ENCODE assay signal across 24 mouse cellular contexts in the genomic region with DNA sequence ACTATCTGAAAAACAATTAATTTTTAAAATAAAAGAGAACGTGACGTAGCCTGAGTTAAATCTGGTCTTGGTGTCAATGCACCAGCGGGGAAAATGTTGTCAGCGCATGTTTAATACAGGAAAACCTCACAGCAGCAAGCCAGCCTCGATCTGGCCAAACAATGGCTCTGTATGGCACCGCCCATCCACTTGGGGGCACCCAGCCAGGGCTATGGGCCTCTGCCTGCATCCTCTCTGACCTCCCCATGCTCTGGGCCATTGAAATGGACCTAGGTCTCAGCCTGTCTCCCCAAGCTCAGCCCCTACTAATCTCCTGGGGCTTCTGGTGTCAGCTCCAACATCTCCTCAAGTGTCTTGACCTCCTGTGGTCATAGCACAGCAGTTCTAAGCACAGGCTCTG. TPM values are rescaled to one million over a fixed set of nuclear protein-coding genes. Genes with fewer than 3 reads are reported as not detected.
A peak's percentile ranks its signal among the peaks of the same experiment; 100 is the strongest.
DNase-seq lines count a peak whose midpoint lies in the region; ATAC-seq and TF ChIP-seq lines count a peak whose summit lies in the region.
"Had no signal": no experiment of that assay in that cellular context is flagged by ENCODE, and none has a peak within 500 bp of the region (broad histone marks: within the 10 kb centered on the region; RNA-seq: fewer than 3 reads in every experiment).

No protein-coding gene starts in this region.

- 0 out of 2 replicates have a peak, but pooled peaks cover 8% of the 10 kb centered on the region for H3K4me1 ChIP-seq in intestine, postnatal 0 days (replicated peaks; ENCODE audit: control insufficient read depth, insufficient read depth, low read length)
- peaks cover 29% of the 10 kb centered on the region for H3K4me1 ChIP-seq in intestine, embryonic 15.5 days (replicated peaks)
- H3K4me1 ChIP-seq in lung, postnatal 0 days (ENCODE audit: insufficient read depth, low read depth, low read length), result peaks cover 8% of the 10 kb centered on the region
- H3K4me1 ChIP-seq: liver, embryonic 15.5 days had no signal

- H3K4me2 ChIP-seq in intestine, postnatal 0 days (replicated peaks; ENCODE audit: low read depth), result no peak overlapping the region
- H3K4me2 ChIP-seq in intestine, embryonic 15.5 days (replicated peaks), result no peak overlapping the region
- H3K4me2 ChIP-seq in lung, postnatal 0 days (replicated peaks; ENCODE audit: low read depth, low read length), result no peak overlapping the region
- H3K4me2 ChIP-seq: hindbrain, embryonic 15.5 days; limb, embryonic 12.5 days; liver, embryonic 15.5 days; neural tube, embryonic 15.5 days had no signal

- no peak for ATAC-seq in intestine, postnatal 0 days
- no peak for ATAC-seq in intestine, embryonic 15.5 days
- ATAC-seq in lung, postnatal 0 days, result peak; percentile 16; the same call in 1 of the 2 replicates
- ATAC-seq: midbrain, embryonic 16.5 days had no signal

- no peak overlapping the region for H3K27ac ChIP-seq in intestine, postnatal 0 days (ENCODE audit: low read depth, low read length)
- no peak overlapping the region for H3K27ac ChIP-seq in intestine, embryonic 15.5 days
- H3K27ac ChIP-seq in layer of hippocampus, adult 2 months, result peak overlapping the region; percentile 65
- no peak overlapping the region for H3K27ac ChIP-seq in lung, postnatal 0 days (ENCODE audit: low read length)
- H3K27ac ChIP-seq: limb, embryonic 12.5 days; liver, embryonic 15.5 days; neural tube, embryonic 15.5 days had no signal

- no peak for DNase-seq in layer of hippocampus, adult 2 months (ENCODE audit: low spot score in 2 of 2)
- no peak for DNase-seq in layer of hippocampus, postnatal 36 days
- DNase-seq in lung, postnatal 0 days (ENCODE audit: low spot score), result no peak
- peak; percentile 75 for DNase-seq in lung, postnatal 10 days
- no peak for DNase-seq in cerebellum, adult 11 months
- DNase-seq: cerebellum, adult 8-10 months; right cerebral cortex, postnatal 25 days; thymus, adult 18-20 months; thymus, postnatal 4 days had no signal

- no peaks in the 10 kb centered on the region for H3K9me3 ChIP-seq in intestine, postnatal 0 days (ENCODE audit: control insufficient read depth)
- H3K9me3 ChIP-seq in intestine, embryonic 15.5 days, result no peaks in the 10 kb centered on the region
- H3K9me3 ChIP-seq in lung, postnatal 0 days (ENCODE audit: low read length), result no peaks in the 10 kb centered on the region
- H3K9me3 ChIP-seq: forebrain, embryonic 10.5 days; hindbrain, embryonic 15.5 days; limb, embryonic 12.5 days; liver, embryonic 15.5 days; neural tube, embryonic 15.5 days had no signal

- H3K9ac ChIP-seq in intestine, postnatal 0 days (ENCODE audit: low read depth, low read length), result no peak overlapping the region
- no peak overlapping the region for H3K9ac ChIP-seq in intestine, embryonic 15.5 days
- no peak overlapping the region for H3K9ac ChIP-seq in lung, postnatal 0 days (replicated peaks; ENCODE audit: low read depth)
- H3K9ac ChIP-seq: hindbrain, embryonic 15.5 days; liver, embryonic 15.5 days; neural tube, embryonic 15.5 days had no signal

- WGBS in intestine, postnatal 0 days, result 71% methylated on average over 6 of the region's 6 CpGs
- 78% methylated on average over 6 of the region's 6 CpGs for WGBS in intestine, embryonic 15.5 days
- WGBS in lung, postnatal 0 days, result 69% methylated on average over 6 of the region's 6 CpGs

- H3K36me3 ChIP-seq in intestine, postnatal 0 days (ENCODE audit: control insufficient read depth, insufficient read depth), result no peaks in the 10 kb centered on the region
- no peaks in the 10 kb centered on the region for H3K36me3 ChIP-seq in intestine, embryonic 15.5 days
- H3K36me3 ChIP-seq in lung, postnatal 0 days (ENCODE audit: insufficient read depth, low read length), result no peaks in the 10 kb centered on the region
- H3K36me3 ChIP-seq: forebrain, embryonic 10.5 days; hindbrain, embryonic 15.5 days; limb, embryonic 12.5 days; liver, embryonic 15.5 days; neural tube, embryonic 15.5 days had no signal

- TF ChIP-seq CTCF in intestine, postnatal 0 days (IDR thresholded peaks at IDR 0.05; ENCODE audit: low read depth), result 0 out of 2 replicates have a peak, but pooled peaks have one; percentile 2
- no peak for TF ChIP-seq CTCF in layer of hippocampus, adult 2 months (conservative IDR thresholded peaks at IDR 0.05)
- peak; percentile 28 for TF ChIP-seq CTCF in lung, postnatal 0 days (IDR thresholded peaks at IDR 0.05)

- no peak overlapping the region for H3K4me3 ChIP-seq in intestine, postnatal 0 days (ENCODE audit: low read depth, low read length)
- H3K4me3 ChIP-seq in intestine, embryonic 15.5 days (replicated peaks), result no peak overlapping the region
- H3K4me3 ChIP-seq in layer of hippocampus, adult 2 months, result no peak overlapping the region
- no peak overlapping the region for H3K4me3 ChIP-seq in lung, postnatal 0 days (ENCODE audit: low read depth, low read length)
- H3K4me3 ChIP-seq: hindbrain, embryonic 15.5 days; limb, embryonic 12.5 days; liver, embryonic 15.5 days; neural tube, embryonic 15.5 days had no signal

- no peaks in the 10 kb centered on the region for H3K27me3 ChIP-seq in intestine, postnatal 0 days (replicated peaks; ENCODE audit: control insufficient read depth, insufficient read depth, low read length)
- H3K27me3 ChIP-seq in intestine, embryonic 15.5 days (replicated peaks), result no peaks in the 10 kb centered on the region
- H3K27me3 ChIP-seq in lung, postnatal 0 days (replicated peaks; ENCODE audit: insufficient read depth, low read length), result no peaks in the 10 kb centered on the region
- H3K27me3 ChIP-seq: hindbrain, embryonic 15.5 days had no signal

- TF ChIP-seq EP300 in lung, postnatal 0 days (IDR thresholded peaks at IDR 0.05), result no peak

RNA-seq across cellular contexts. Expression of gene Wfdc1, which starts 4.3 kb away (rescaled TPM):
- 15.5 and 15.6 TPM in 2 replicates for polyA plus RNA-seq in intestine, postnatal 0 days (2015; fragmentation: Nextera tagmentation; extraction: Ambion mirVana)
- 4.5 and 4.6 TPM in 2 replicates for polyA plus RNA-seq in intestine, embryonic 15.5 days (2015; fragmentation: Nextera tagmentation; extraction: Ambion mirVana)
- total RNA-seq in layer of hippocampus, adult 2 months (2021), result 1 to 10 TPM; 6.3 to 6.7 TPM
- total RNA-seq in layer of hippocampus, postnatal 36 days (2021), result 1 to 10 TPM; 7.8 to 9.2 TPM
- polyA plus RNA-seq in lung, postnatal 0 days (2015; fragmentation: Nextera tagmentation; extraction: Ambion mirVana), result 130 and 164 TPM in 2 replicates
- total RNA-seq: megakaryocyte progenitor cell, adult 5-6 weeks had no signal
- polyA plus RNA-seq: limb, embryonic 12.5 days had no signal

RNA-seq across cellular contexts. Expression of gene Kcng4, which starts 26.4 kb away (rescaled TPM):
- polyA plus RNA-seq in intestine, postnatal 0 days (2015; fragmentation: Nextera tagmentation; extraction: Ambion mirVana), result 0.34 and 0.51 TPM in 2 replicates
- polyA plus RNA-seq in intestine, embryonic 15.5 days (2015; fragmentation: Nextera tagmentation; extraction: Ambion mirVana), result 0.04 and 0.13 TPM in 2 replicates
- 1 to 10 TPM; 2.6 to 3.1 TPM for total RNA-seq in layer of hippocampus, adult 2 months (2021)
- total RNA-seq in layer of hippocampus, postnatal 36 days (2021), result 1 to 10 TPM; 3.6 to 3.7 TPM
- polyA plus RNA-seq in lung, postnatal 0 days (2015; fragmentation: Nextera tagmentation; extraction: Ambion mirVana), result 0.07 and 0.08 TPM in 2 replicates
- total RNA-seq: megakaryocyte progenitor cell, adult 5-6 weeks had no signal
- polyA plus RNA-seq: liver, embryonic 15.5 days had no signal

RNA-seq across cellular contexts. Expression of gene Atp2c2, which starts 37.9 kb away (rescaled TPM):
- polyA plus RNA-seq in intestine, postnatal 0 days (2015; fragmentation: Nextera tagmentation; extraction: Ambion mirVana), result 2.3 and 2.4 TPM in 2 replicates
- 4.4 and 5.8 TPM in 2 replicates for polyA plus RNA-seq in intestine, embryonic 15.5 days (2015; fragmentation: Nextera tagmentation; extraction: Ambion mirVana)
- total RNA-seq in layer of hippocampus, adult 2 months (2021), result 1 to 10 TPM; 1.7 to 1.9 TPM
- total RNA-seq in layer of hippocampus, postnatal 36 days (2021), result 1 to 10 TPM; 1.5 to 1.6 TPM
- polyA plus RNA-seq in lung, postnatal 0 days (2015; fragmentation: Nextera tagmentation; extraction: Ambion mirVana), result 1.5 and 2.1 TPM in 2 replicates
- total RNA-seq: gastrocnemius, adult 8-10 months; heart, postnatal 10 days; megakaryocyte progenitor cell, adult 5-6 weeks had no signal
- polyA plus RNA-seq: adrenal gland, adult 2 months had no signal

RNA-seq across cellular contexts. Expression of gene Adad2, which starts 49.3 kb away (rescaled TPM):
- 0.08 and 0.17 TPM in 2 replicates for polyA plus RNA-seq in intestine, postnatal 0 days (2015; fragmentation: Nextera tagmentation; extraction: Ambion mirVana)
- not detected in 2 replicates for polyA plus RNA-seq in intestine, embryonic 15.5 days (2015; fragmentation: Nextera tagmentation; extraction: Ambion mirVana)
- under 1 TPM; 0.47 to 0.87 TPM for total RNA-seq in layer of hippocampus, adult 2 months (2021)
- total RNA-seq in layer of hippocampus, postnatal 36 days (2021), result under 1 TPM in 1 of 2 experiments, not detected in 1; 0.46 TPM
- polyA plus RNA-seq in lung, postnatal 0 days (2015; fragmentation: Nextera tagmentation; extraction: Ambion mirVana), result not detected in 2 replicates
- total RNA-seq: adrenal gland, adult 2 months; gastrocnemius, adult 8-10 months; heart, postnatal 10 days; left cerebral cortex, postnatal 10 days; megakaryocyte progenitor cell, adult 5-6 weeks had no signal
- polyA plus RNA-seq: adrenal gland, adult 2 months; liver, embryonic 15.5 days; spleen, adult 2 months; stomach, embryonic 14.5 days had no signal

RNA-seq across cellular contexts. Expression of gene Taf1c, which starts 56.9 kb away (rescaled TPM):
- 5.0 and 5.1 TPM in 2 replicates for polyA plus RNA-seq in intestine, postnatal 0 days (2015; fragmentation: Nextera tagmentation; extraction: Ambion mirVana)
- 10.0 and 11.7 TPM in 2 replicates for polyA plus RNA-seq in intestine, embryonic 15.5 days (2015; fragmentation: Nextera tagmentation; extraction: Ambion mirVana)
- 10 to 100 TPM; 10.8 to 11.1 TPM for total RNA-seq in layer of hippocampus, adult 2 months (2021)
- 10 to 100 TPM; 11.5 to 11.7 TPM for total RNA-seq in layer of hippocampus, postnatal 36 days (2021)
- polyA plus RNA-seq in lung, postnatal 0 days (2015; fragmentation: Nextera tagmentation; extraction: Ambion mirVana), result 5.6 and 5.7 TPM in 2 replicates
